Mouse (Mus musculus): ENCODE data around the gene Mipol1.
A peak's percentile ranks its signal among the peaks of the same experiment; 100 is the strongest.
"Not testable (repeated sequence)": the region's sequence is repeated elsewhere in the genome, so short reads cannot be mapped to it uniquely, and the experiment has no call there.

Gene Mipol1

GRCm38 (mm10) chr12:57230192-57230706 is at the start of gene Mipol1, which contains the start of gene Prps1l3:
Gene Mipol1 (plus strand): TSS chr12:57230427.
Gene Prps1l3 (plus strand): TSS chr12:57230412.
- DNase-seq: peak; percentile 90

GRCm38 (mm10) chr12:57184401-57185147 is 45.7 kb upstream of the Mipol1 start:
- DNase-seq: no peak

- peak; percentile 22 for DNase-seq
Observed at GRCm38 (mm10) chr12:57185475-57185874, 44.8 kb upstream of the Mipol1 start.

GRCm38 (mm10) chr12:57186126-57186525 is 44.1 kb upstream of the Mipol1 start:
- DNase-seq: no peak

- DNase-seq: no peak
Observed at GRCm38 (mm10) chr12:57187032-57187431, 43.2 kb upstream of the Mipol1 start.

- DNase-seq: peak; percentile 53
Observed at GRCm38 (mm10) chr12:57194609-57195008, 35.6 kb upstream of the Mipol1 start.

- DNase-seq: peak; percentile 28
Observed at GRCm38 (mm10) chr12:57196286-57196607, 34.0 kb upstream of the Mipol1 start.

GRCm38 (mm10) chr12:57196608-57197362 is 33.4 kb upstream of the Mipol1 start:
- peak; percentile 92 for DNase-seq

GRCm38 (mm10) chr12:57197363-57198026 is 32.7 kb upstream of the Mipol1 start, which contains the start of gene Slc25a21:
Gene Slc25a21 (minus strand): TSS chr12:57197472.
- DNase-seq: no peak

- DNase-seq: no peak
Observed at GRCm38 (mm10) chr12:57198269-57198668, 32.0 kb upstream of the Mipol1 start.

- DNase-seq: no peak
Observed at GRCm38 (mm10) chr12:57199427-57199826, 30.8 kb upstream of the Mipol1 start.

GRCm38 (mm10) chr12:57201901-57202300 is 28.3 kb upstream of the Mipol1 start:
- peak; percentile 64 for DNase-seq

- DNase-seq: peak; percentile 60
Observed at GRCm38 (mm10) chr12:57204276-57204851, 25.9 kb upstream of the Mipol1 start.

- peak; percentile 35 for DNase-seq
Observed at GRCm38 (mm10) chr12:57211353-57212311, 18.6 kb upstream of the Mipol1 start.

GRCm38 (mm10) chr12:57212463-57212862 is 17.8 kb upstream of the Mipol1 start:
- DNase-seq: not testable (repeated sequence)

- DNase-seq: no peak
Observed at GRCm38 (mm10) chr12:57226411-57226810, 3.8 kb upstream of the Mipol1 start.

GRCm38 (mm10) chr12:57227776-57228175 is 2.5 kb upstream of the Mipol1 start:
- DNase-seq: no peak

GRCm38 (mm10) chr12:57229703-57230102 is 524 bp upstream of the Mipol1 start:
- DNase-seq: no peak

- peak; percentile 76 for DNase-seq
Observed at GRCm38 (mm10) chr12:57231085-57231875, 1.1 kb downstream of the Mipol1 start.

GRCm38 (mm10) chr12:57233386-57233785 is 3.2 kb downstream of the Mipol1 start:
- no peak for DNase-seq

All from kidney, adult 9 months (tissue).